Mouse (Mus musculus) activated CD4-positive, CD25-positive, alpha-beta regulatory T cell, adult 4 months (primary cell): ENCODE data around the gene Asb15. TPM values are rescaled to one million over a fixed set of nuclear protein-coding genes. Genes with fewer than 3 reads are reported as not detected.

Experiments used
- ATAC-seq: one replicate; pipeline ENCODE4 v1.8.0; 2017
- polyA plus RNA-seq, 2 experiments: library from polyadenylated mRNA; unstranded; fragments of 100-300 nt; shearing (Covaris generic); gene quantifications; one replicate each; pipeline ENCODE4 v1.2.1; 2017

Gene Asb15
- polyA plus RNA-seq, 2 experiments from 2014 or later, result not detected

GRCm38 (mm10) chr6:24608682-24609081 lies 80.7 kb downstream of the Asb15 start:
- no peak for ATAC-seq

GRCm38 (mm10) chr6:24609531-24609930 lies 81.6 kb downstream of the Asb15 start:
- ATAC-seq, result no peak

GRCm38 (mm10) chr6:24610358-24610757 lies 82.4 kb downstream of the Asb15 start:
- ATAC-seq, result no peak

- no peak for ATAC-seq
These were observed 84.3 kb downstream of the Asb15 start for GRCm38 (mm10) chr6:24612074-24612755.

GRCm38 (mm10) chr6:24613346-24613745 lies 85.4 kb downstream of the Asb15 start:
- no peak for ATAC-seq

GRCm38 (mm10) chr6:24613918-24614317 lies 86.0 kb downstream of the Asb15 start:
- no peak for ATAC-seq

- no peak for ATAC-seq
These were observed 88.8 kb downstream of the Asb15 start for GRCm38 (mm10) chr6:24616746-24617145.

- ATAC-seq, result no peak
These were observed 91.5 kb downstream of the Asb15 start for GRCm38 (mm10) chr6:24619285-24620045.

GRCm38 (mm10) chr6:24620936-24621335 lies 93.0 kb downstream of the Asb15 start:
- no peak for ATAC-seq

GRCm38 (mm10) chr6:24622098-24622497 lies 94.2 kb downstream of the Asb15 start:
- ATAC-seq, result no peak

Other genes with a start within 250 kb of the Asb15 start
- gene Iqub, start 13.1 kb upstream of the Asb15 start, polyA plus RNA-seq, result not detected
- gene Ndufa5, start 131 bp upstream of the Asb15 start, polyA plus RNA-seq, result 100 to 1,000 TPM; 167 to 191 TPM
- gene Lmod2, start 69.6 kb downstream of the Asb15 start, polyA plus RNA-seq, result not detected
- gene Wasl, start 136.9 kb downstream of the Asb15 start, polyA plus RNA-seq, result 10 to 100 TPM; 13.2 to 16.1 TPM
- not detected for gene Hyal6, start 205.1 kb downstream of the Asb15 start, polyA plus RNA-seq
- not detected for gene Hyal4, start 220.2 kb downstream of the Asb15 start, polyA plus RNA-seq